Mouse (Mus musculus) left cerebral cortex, postnatal 36 days (tissue): ENCODE measurements at regions not wholly inside any gene's neighbourhood (a gene's known extent, or its start where the extent isn't known, plus 50 kb on each side); places are given as distances from the start of the nearest gene placed in this dataset.

Experiments used
- DNase-seq, 2 experiments: peaks; one replicate each; pipeline ENCODE4 v3.0.0; 2021 to 2022; ENCODE audit warnings: low spot score in 2 of 2, mixed read lengths in 1 of 2
- intact Hi-C: fragments of 180-260 bp; cut with DNase I; formaldehyde crosslinking; loops from one replicate; pipeline ENCODE4 v1.15.1; 2025

DNA sequence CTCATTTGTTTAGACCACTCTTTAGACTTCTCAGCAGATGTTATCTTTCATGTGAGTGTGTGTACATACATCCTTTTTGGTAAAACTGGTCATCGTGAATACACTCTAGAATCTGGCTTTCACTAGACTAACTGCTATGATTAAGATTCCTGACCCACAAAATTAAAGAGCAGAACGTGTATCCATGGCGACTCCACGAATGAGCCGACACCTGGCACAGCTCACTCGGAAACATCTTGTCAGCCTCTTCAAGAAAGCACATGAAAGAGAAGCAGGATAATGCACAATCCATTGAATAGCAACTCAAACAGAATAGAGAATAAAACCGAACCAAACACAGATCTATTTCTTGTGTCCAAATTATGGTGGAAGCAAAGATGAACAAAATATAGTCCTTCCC lies 73.1 kb upstream of the Gnai1 start:
- intact Hi-C loops: no loop called here
- peak in 1 of 2 experiments; percentile 12 for DNase-seq

DNA sequence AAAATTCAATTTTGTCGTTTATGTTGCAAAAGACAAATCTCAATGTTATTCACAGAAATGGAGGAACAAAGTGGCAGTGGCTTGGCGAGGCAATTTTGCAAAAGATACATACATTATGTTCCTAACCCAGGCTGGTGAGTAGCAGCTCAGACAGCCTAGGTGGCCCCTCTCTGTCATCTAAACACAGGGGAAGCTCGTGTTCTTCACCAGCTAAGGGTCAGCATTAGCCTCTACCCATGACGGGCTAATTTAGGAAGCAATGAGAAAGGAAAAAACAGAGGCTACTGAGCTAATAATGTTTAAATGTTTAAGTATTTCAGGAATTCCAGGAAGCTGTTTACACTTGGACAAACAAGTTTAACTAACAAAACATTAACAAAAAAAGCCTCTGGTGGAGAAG lies 64.9 kb upstream of the Gnai1 start:
- intact Hi-C loops: no loop called here
- DNase-seq: no peak

DNA sequence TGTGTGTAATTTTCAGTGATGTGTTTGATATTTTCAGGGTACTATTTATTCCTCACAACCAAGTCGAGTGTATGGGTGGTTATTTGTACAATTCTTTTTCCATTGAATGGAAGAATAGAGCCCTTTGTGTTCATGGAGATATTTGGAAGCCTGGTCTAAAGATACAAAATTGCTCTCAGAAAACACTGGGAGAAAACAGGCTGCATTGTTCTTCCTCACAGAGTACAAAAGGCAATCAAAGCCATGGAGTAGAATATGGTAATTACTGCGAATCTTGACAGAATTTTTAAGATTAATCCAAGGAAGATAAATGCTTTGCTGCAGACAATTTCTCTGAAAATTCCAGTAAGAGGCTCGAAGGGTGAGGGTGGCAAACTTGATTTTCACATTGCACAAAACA lies 54.7 kb upstream of the Gnai1 start:
- intact Hi-C loops: no loop called here
- DNase-seq: no peak
